Mouse (Mus musculus) thymus, adult 2 months (tissue): ENCODE data around the gene Ddx1.

Source experiments
- CTCF ChIP-seq: fragments of 200-500 bp; IDR thresholded peaks from 2 replicates; pipeline ENCODE4 v1.5.1; 2012; ENCODE audit warnings: mild to moderate bottlenecking, control low read depth, low read length, moderate library complexity, borderline replicate concordance; ENCODE audit not compliant: control insufficient read depth, poor library complexity, insufficient read depth; ENCODE audit errors: extremely low read depth
- POLR2A ChIP-seq: fragments of 200-500 bp; IDR thresholded peaks from 2 replicates; pipeline ENCODE4 v1.6.1; 2012; ENCODE audit warnings: mild to moderate bottlenecking, low read length, control low read depth, moderate library complexity; ENCODE audit not compliant: control insufficient read depth, poor library complexity, insufficient read depth; ENCODE audit errors: extremely low read depth

- TF ChIP-seq POLR2A (no peak), CTCF (no peak)
Observed at GRCm38 (mm10) chr12:13291453-13291852, 42.4 kb upstream of the Ddx1 start.
